Mouse (Mus musculus): ENCODE measurements around the gene Mrpl9. TPM values are rescaled to one million over a fixed set of nuclear protein-coding genes. Genes with fewer than 3 reads are reported as not detected.

Mrpl9 gene
- total RNA-seq, 4 experiments from 2014 or later: 57.4 to 69.0 (median 61.9) TPM

Other genes starting within 250 kb of the Mrpl9 start
- not detected for gene Gm5286, start 246.6 kb upstream of the Mrpl9 start, total RNA-seq (2022)
- not detected for gene Gm4778, start 179.3 kb upstream of the Mrpl9 start, total RNA-seq (2022)
- 10 to 100 TPM; 13.2 to 15.4 (median 14.2) TPM for gene Them4, start 133.2 kb upstream of the Mrpl9 start, total RNA-seq (2022)
- not detected for gene Them5, start 101.2 kb upstream of the Mrpl9 start, total RNA-seq (2022)
- under 1 TPM in 2 of 4 experiments, not detected in 2; 0.31 to 0.46 TPM for gene C2cd4d, start 80.9 kb upstream of the Mrpl9 start, total RNA-seq (2022)
- gene Rorc, start 70.5 kb upstream of the Mrpl9 start, total RNA-seq (2022): 10 to 100 TPM; 36.3 to 53.0 (median 47.2) TPM
- gene Lingo4, start 44.8 kb upstream of the Mrpl9 start, total RNA-seq (2022): under 1 TPM in 3 of 4 experiments, not detected in 1; 0.14 to 0.37 (median 0.17) TPM
- 1 to 10 TPM; 4.5 to 7.0 (median 6.1) TPM for gene Tdrkh, start 30.0 kb upstream of the Mrpl9 start, total RNA-seq (2022)
- gene Oaz3, start 597 bp downstream of the Mrpl9 start, total RNA-seq (2022): under 1 TPM in 1 of 4 experiments, not detected in 3; 0.41 TPM
- gene Celf3, start 35.0 kb downstream of the Mrpl9 start, total RNA-seq (2022): under 1 TPM in 1 of 4 experiments, not detected in 3; 0.12 TPM
- gene Riiad1, start 37.0 kb downstream of the Mrpl9 start, total RNA-seq (2022): 1 to 10 TPM in 3 of 4 experiments, under 1 TPM in 1; 0.95 to 2.1 (median 1.1) TPM
- gene Snx27, start 139.4 kb downstream of the Mrpl9 start, total RNA-seq (2022): 10 to 100 TPM; 24.8 to 29.0 (median 27.0) TPM
- not detected for gene Gm10972, start 199.8 kb downstream of the Mrpl9 start, total RNA-seq (2022)
- gene Tuft1, start 215.6 kb downstream of the Mrpl9 start, total RNA-seq (2022): 1 to 10 TPM; 2.1 to 3.5 (median 2.4) TPM